Mouse (Mus musculus): ENCODE results near the gene Ell.
"Not testable (repeated sequence)": the region's sequence is repeated elsewhere in the genome, so short reads cannot be mapped to it uniquely, and the experiment has no call there.

Gene Ell

DNA sequence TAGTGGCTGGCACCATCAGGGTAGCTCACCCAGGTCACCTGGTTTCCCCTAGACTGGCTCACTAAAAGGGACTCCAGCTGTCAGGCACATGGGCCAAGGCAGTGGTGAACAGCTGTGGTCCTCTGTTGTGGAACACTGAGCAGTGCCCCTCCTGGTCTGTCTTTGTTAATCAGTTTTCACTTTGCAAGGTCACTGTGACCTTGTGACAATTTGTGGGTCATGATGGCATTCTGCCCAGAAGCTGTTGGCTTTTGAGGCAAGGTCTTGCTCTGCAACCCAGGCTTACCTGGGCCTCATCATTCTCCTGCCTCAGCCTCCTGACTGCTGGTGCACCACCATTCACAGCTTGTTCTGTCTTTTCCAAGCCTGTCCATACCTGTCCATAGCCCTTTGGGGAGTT lies 31.1 kb downstream of the Ell start:
- DNase-seq: no peak

GRCm38 (mm10) chr8:70570990-70571389 lies 31.7 kb downstream of the Ell start:
- DNase-seq: no peak

GRCm38 (mm10) chr8:70574302-70574701 lies 35.0 kb downstream of the Ell start:
- DNase-seq: no peak

- no peak for DNase-seq
These were observed 35.7 kb downstream of the Ell start for GRCm38 (mm10) chr8:70574915-70575314.

DNA sequence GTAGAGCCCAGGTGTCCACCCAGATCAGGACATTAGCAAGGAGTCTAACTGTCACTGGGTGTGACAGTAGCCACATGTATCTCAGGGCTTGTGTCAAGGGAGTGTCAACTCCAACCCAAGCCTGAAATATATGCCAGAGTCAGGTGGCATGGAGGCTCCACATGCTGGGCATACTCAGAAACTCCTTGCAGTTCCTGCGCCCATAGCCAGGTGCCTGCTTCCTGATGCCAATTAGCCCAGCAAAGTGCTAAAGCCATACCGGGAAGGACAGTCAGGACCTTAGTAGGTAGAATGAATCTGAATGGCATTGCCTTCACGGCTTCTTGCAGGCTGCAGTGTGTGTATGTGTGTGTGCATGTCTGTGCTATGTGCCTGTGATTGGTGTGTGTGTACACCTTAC lies 38.0 kb downstream of the Ell start:
- DNase-seq: no peak

DNA sequence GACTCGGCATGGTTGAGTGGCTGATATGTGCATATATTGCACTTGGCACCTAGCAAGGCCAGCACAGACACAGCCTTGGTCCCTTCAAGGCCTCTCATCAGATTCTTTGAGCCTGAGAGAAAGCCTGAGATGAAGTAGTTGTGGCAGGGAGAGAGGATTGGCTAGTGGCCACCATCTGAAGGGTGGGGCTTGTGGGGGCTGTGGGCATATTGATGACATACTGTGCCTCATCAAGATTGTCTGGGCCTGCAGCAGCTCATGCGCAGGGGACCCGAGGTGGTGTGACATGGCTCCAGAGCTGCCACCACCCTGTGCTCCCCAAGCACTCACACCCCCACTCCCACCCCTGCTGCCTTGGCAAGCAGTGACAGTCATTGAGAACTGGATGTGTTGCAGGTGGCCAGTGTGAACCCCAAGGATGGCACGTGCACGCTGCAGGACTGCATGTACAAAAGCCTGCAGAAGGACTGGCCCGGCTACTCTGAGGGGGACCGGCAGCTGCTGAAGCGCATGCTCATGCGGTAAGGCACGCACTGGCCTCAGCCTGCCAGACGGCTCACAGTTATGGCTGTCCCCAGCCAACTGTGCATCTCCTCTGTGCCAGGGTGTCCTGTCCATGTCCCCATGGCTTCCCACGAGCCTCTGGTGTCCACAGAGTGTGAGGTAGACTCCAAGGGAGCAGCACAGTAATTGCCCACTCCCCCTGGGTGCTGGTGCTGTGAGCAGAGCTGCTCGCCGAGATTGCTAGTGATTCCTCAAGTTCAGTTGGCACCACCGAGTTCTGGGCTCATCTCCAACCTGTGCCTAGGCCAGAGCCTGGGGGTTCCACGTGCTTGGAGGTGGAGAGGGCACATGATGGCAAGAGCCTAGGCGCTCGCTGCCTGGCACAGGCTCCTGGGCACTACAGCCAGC lies 44.5 kb downstream of the Ell start:
- no peak for DNase-seq

- DNase-seq: no peak
These were observed 45.5 kb downstream of the Ell start for GRCm38 (mm10) chr8:70584606-70585257.

DNA sequence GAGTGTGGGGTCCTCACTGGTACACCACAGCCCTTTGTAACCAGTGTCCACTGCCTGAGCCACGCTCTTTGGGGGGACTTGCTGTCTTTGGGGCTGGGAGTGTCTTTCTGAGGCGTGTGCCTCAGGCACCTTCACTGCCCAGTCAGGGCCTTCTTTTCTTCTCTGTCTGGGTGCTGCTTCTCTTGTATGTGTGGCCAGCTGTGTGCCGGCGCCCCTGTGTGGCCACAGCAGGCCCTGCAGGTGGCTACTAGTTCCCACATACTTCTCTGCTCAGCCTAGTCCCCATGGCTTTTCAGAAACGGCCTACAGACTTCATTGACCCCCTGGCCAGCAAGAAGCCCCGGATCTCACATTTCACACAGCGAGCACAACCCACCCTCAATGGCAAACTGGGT lies 46.0 kb downstream of the Ell start:
- peak; percentile 78 to 79 for DNase-seq

- not testable (repeated sequence) for DNase-seq
These were observed 48.7 kb downstream of the Ell start for GRCm38 (mm10) chr8:70587955-70588354.

- no peak for DNase-seq
These were observed 52.3 kb downstream of the Ell start for GRCm38 (mm10) chr8:70591569-70591968.

- DNase-seq: peak in 1 of 2 experiments; percentile 55
These were observed 53.9 kb downstream of the Ell start for GRCm38 (mm10) chr8:70593173-70593572.

DNA sequence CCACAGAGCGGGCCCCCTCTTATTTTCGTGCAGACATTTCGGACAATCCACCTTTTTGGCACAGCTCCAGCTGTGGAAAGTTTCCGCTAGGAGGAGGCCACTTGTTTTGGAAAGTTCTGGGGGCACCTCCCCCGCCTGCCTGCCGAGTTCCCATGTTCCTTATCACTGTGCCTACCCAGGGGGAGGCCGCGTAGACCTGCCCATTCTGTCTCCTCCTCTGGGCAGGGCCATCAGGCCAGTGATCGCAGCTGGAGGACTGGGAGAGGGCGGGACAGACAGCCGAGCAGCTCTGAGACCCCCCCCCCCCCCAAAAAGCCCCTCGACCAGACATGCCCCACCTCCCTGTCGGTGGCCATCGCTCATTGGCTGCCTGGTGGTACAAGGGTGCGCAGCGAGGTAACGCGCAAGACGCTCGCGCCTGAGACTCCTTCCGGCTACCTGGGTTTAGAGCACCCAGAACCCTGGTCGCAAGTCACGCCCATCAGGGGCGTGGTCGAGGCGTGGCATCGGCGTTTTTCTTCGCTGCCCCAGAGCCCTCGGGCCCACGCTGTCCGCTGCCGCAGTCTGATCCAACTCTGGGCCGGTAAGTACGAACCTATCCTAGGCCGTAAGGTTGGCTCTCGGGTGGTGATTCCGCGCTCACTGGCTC lies 54.8 kb downstream of the Ell start, which contains the start of gene Isyna1:
TSS of gene Isyna1 (plus strand) at position 413 of the 649 bp plus-strand sequence.
- peak; percentile 91 to 93 for DNase-seq

- peak in 1 of 2 experiments; percentile 66 for DNase-seq
These were observed 55.6 kb downstream of the Ell start for GRCm38 (mm10) chr8:70594621-70595564.

DNA sequence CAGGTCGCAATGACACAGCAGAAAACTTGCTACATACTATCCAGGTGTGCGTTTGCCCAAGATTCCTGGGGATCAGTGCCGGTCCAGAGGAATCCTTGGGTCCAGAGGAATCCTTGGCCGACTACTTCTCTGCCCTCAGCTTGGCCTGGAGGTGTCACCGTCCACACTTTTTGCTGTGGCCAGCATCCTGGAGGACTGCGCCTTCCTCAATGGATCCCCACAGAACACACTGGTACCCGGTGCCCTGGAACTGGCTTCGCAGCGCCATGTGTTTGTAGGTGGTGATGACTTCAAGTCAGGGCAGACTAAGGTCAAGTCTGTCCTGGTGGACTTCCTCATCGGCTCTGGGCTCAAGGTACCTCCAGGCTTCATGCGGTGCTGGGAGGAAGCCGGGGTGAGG lies 56.6 kb downstream of the Ell start:
- peak in 1 of 2 experiments; percentile 31 for DNase-seq

DNA sequence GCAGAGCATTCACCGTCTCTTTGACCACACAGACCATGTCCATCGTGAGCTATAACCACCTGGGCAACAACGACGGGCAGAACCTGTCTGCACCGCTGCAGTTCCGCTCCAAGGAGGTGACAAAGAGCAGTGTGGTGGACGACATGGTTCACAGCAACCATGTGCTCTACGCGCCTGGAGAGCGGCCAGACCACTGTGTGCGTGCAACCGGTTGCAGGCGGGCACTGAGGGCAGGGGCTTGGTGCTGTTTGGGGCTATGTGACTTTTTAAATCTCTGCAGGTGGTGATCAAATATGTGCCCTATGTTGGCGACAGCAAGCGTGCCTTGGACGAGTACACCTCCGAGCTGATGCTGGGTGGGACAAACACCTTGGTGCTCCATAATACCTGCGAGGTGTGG lies 57.0 kb downstream of the Ell start:
- no peak for DNase-seq

- peak in 1 of 2 experiments; percentile 44 for DNase-seq
These were observed 57.6 kb downstream of the Ell start for GRCm38 (mm10) chr8:70596775-70597416.

DNA sequence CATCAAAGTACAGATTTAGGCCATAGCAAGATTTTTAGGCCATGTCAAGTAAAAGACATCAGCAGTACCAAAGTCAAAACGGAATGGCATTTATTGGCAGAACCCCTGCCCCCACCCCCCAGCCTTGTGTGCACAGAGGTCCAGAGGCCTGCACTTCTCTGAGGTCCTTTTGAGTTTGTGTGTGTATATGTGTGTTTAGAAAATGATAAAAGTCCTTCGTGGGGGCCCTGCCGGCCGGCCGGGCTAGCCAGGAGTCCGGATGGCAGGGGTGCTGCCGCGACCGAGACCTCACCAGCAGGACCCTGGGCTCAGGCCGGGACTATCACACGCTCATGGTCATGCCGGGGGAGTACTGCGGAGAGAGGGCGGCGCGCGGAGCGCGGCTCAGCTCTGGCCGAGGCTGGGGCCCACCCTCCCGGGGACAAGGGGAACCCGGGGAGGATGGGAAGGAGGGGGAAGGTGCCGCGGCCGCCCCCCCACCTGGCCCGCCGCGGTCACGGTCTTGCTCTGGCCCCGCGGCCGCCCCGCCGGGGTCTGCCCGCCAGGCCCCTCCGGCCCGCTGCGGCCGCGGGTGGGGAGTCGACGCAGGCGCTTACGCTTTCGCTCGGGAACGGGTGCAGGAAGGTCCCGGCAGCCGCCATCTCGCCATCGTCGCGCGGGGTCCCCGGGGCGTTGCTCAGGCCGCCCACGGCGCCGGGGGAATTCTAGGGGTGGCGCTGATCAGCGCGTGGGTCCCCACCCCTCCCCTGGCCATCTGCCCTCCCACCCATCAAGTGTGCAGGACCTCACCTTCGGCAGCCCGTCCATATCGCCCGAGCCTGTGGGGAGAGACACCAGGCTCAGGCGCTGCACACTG lies 58.4 kb downstream of the Ell start:
- DNase-seq: peak in 1 of 2 experiments; percentile 43

- DNase-seq: peak; percentile 89
These were observed 59.0 kb downstream of the Ell start for GRCm38 (mm10) chr8:70598283-70598682.

- DNase-seq: peak in 1 of 2 experiments; percentile 55
These were observed 59.5 kb downstream of the Ell start for GRCm38 (mm10) chr8:70598722-70599121.

- DNase-seq: peak in 1 of 2 experiments; percentile 33
These were observed 60.4 kb downstream of the Ell start for GRCm38 (mm10) chr8:70599507-70600290.

All from lung, postnatal 4 days (tissue).